Mouse (Mus musculus) MEL-GATA-1-ER (cell line): ENCODE data around the gene Atxn10.
"Not testable (repeated sequence)": the region's sequence is repeated elsewhere in the genome, so short reads cannot be mapped to it uniquely, and the experiment has no call there.

Experiments
- DNase-seq: peaks from one replicate; pipeline ENCODE4 v3.0.0-alpha.2; 2012; ENCODE audit warnings: low read depth; ENCODE audit errors: extremely low read depth

Gene Atxn10

DNA sequence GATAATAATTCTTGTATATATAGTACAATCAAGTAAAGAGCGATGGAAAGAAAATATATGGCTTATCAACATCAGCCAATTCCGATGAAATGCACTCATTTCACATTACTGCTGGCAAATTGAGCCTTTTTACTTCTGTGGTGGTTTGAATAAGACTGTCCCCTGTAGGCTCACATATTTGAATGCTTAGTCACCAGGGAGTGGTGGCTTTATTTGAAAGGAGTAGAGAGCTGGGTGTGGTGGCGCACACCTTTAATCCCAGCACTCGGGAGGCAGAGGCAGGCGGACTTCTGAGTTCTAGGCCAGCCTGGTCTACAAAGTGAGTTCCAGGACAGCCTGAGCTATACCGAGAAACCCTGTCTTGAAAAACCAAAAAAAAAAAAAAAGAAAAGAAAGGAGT lies 2.5 kb upstream of the Atxn10 start:
- DNase-seq, result not testable (repeated sequence)

DNA sequence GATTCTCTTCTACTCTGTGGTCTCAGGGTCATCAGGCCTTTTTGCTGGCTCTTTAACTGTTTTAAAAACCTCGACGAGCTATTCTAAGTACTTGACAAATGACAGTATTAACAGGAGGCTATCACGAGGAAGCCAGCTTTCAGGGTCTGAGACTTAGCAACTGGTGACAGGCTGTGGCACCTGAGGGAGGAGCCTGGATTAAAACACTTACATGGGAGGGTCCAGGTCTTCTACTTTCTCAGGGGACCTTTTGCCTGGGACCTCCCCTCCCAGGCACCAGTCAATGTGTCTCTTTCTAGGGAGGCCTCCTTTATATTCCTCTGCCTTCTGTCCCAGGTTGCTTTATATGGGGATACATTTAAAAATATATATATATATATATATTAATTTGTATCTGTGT lies 1.8 kb upstream of the Atxn10 start:
- no peak for DNase-seq

DNA sequence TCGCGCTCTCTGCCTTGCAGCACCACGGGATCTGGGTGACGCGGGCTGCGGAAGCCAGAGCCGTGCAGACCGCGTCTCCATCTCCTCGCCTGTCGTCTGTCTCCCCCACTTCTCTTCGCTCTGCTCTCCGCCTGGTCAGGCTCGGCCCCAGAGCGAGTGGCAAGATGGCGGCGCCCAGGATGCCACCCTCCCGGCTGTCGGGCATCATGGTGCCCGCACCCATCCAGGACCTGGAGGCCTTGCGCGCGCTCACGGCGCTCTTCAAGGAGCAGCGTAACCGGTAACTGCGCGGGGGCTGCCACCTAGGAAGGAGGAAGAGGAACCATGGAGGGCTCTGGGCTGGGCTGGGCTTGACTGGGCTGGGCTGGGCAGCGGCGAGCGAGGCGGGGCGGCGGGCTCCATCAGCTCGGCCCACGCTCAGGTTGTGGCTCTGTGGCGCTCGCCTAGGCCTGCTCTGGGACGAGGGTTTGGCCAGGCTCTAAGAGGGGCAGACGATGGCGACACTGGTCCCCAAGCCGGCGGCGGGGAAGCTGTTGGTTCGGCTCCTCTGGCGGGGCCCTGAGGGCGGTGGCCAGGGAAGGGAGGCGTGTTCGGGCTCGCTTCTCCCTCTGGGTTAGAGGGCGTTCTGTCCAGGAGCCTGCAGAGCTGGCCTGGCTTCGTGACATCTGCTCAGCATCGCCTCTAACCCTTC lies 401 bp downstream of the Atxn10 start:
- peak; percentile 49 for DNase-seq

GRCm38 (mm10) chr15:85337219-85337618 lies 1.2 kb downstream of the Atxn10 start:
- no peak for DNase-seq

GRCm38 (mm10) chr15:85337979-85338378 lies 1.9 kb downstream of the Atxn10 start:
- no peak for DNase-seq

DNA sequence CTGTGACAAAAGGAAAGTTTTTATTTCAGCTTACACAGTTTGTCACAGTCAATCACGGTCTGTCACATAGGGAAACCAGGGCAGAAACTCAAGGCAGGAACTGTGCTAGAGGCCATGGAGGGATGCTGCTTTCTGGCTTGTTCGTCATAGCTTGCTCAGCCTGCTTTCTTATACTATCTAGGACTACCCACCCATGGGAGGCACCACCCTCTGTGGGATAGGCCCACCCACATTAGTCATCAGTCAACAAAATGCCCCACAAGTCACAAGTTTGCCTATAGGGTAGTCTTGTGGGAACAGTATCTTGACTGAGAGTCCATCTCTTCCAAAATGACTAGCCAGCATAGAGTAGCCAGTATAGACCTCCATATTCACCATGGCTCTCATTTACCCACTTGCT lies 6.2 kb downstream of the Atxn10 start:
- no peak for DNase-seq

DNA sequence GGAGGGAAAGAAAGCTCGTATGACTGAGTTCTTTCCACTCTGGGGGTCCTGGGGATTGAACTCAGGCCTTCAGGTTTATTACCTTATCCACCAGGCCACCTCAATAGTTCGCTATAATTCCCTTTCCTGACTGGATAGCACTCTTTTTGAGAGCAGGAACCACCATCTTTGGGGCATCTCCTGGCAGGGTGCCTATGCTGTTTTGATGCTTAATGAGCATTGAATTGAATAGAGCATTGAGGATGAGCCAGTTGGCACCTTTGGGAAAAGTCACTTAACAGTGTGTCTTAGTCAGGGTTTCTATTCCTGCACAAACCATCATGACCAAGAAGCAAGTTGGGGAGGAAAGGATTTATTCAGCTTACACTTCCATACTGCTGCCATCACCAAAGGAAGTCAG lies 8.6 kb downstream of the Atxn10 start:
- DNase-seq, result no peak

DNA sequence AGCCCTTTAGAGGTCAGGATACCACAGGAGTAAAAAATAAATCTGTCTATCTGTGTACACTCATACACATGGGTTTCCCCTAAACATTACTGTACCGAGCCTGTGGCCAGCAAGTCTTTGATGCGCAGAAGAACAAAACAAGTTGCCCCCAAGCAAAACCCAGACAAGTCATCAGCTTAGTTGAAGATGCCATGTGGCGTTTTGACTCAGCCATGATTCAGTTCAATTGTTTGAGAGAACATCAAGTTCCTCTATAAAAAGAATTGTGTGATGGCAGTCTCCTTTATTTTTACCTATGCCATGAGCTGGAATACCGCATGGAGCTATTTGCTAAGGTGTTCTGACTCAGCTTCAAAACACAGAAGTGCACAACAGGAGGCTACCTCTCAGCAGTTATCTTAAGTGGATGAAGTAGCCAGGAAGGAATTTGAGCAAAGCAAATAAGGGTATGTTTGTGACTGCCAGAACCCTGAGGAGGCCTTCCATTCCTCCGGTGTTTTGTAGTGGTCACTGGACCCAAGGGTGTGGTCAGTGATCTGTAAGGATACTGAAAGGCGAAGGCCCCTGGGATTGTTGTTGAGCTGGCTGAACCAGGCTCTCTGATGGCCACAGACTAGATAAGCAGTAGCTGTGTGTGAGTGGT lies 11.1 kb downstream of the Atxn10 start:
- no peak for DNase-seq

GRCm38 (mm10) chr15:85350144-85350543 lies 14.1 kb downstream of the Atxn10 start:
- no peak for DNase-seq

DNA sequence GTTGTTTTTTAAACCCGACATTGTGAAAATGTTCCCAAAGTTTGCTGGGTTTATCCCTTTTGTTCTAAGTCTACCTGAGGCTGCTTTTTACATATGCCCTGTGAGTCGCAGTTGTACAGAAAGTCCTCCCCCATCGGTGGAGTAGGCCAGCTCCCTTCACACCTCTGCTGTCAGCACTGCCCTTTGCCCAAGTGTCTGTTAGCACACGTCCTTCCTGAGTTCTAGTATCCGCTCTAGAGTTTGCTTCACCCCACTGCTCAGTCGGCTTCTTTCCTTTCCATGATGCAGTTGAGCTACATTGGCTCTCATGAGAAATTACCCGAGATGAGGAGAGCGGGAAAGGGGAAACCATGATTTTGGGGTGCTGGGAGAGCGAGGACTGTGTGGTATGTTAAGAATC lies 18.0 kb downstream of the Atxn10 start:
- no peak for DNase-seq

DNA sequence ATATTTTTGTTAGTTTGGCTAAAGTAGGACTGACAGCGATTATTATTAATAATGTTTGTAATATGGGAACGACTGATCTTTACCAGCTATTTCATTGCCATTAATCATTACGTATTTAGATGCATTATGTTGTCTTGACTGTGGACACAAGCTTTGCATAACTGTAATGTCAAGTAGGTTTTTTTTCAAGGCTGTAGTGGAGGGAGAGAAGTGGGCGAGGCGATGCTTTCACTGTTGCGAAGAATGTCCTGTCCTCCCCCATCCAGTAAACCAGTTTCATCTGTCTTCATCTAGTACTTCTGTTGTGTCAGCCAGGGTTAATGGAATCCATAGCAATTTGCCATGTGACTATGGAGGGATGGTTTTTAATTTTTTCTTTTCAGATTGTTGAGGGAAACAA lies 20.1 kb downstream of the Atxn10 start:
- no peak for DNase-seq

GRCm38 (mm10) chr15:85357465-85358225 lies 21.6 kb downstream of the Atxn10 start:
- no peak for DNase-seq

- no peak for DNase-seq
These were observed 23.4 kb downstream of the Atxn10 start for GRCm38 (mm10) chr15:85359483-85359882.

DNA sequence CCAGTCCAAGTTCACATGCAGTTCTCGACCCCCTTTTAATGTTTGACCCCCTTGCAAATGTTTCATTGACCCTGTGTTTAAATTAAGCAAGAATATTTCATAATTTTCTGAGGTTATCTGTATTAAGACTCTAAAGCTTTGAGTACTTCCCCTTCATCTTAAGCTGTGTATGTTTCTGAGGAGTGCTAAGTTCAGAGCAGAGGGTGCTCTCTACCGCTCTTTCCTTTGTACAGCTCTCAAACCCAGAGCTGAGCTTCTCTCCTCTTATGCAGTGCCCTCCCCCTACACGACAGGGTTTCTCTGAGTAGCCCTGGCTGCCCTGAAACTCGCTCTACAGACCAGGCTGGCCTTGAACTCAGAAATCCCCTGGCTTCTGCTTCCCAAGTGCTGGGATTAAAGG lies 23.9 kb downstream of the Atxn10 start:
- DNase-seq, result no peak

GRCm38 (mm10) chr15:85364366-85364765 lies 28.3 kb downstream of the Atxn10 start:
- DNase-seq, result no peak

DNA sequence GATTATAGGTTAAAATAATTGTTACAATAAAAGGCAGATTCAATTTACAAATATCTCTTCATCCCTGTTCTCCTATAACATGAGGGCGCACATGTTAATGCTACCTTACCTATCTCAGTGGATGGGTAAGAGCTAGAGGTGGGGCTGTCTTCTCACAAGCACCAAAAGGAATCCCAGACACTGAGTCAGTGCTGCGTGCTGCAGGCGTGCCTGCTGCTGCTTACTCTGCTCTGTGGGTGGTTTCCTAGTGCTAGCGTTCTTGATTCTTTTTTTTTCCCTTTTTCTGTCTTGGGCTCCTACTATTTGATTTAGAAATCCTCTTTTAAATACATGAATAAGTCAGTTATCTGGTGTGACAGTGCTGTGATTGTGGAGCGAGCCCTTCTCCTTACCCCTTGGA lies 30.9 kb downstream of the Atxn10 start:
- DNase-seq, result no peak

GRCm38 (mm10) chr15:85369765-85370164 lies 33.7 kb downstream of the Atxn10 start:
- no peak for DNase-seq

- DNase-seq, result no peak
These were observed 37.1 kb downstream of the Atxn10 start for GRCm38 (mm10) chr15:85373125-85373524.

DNA sequence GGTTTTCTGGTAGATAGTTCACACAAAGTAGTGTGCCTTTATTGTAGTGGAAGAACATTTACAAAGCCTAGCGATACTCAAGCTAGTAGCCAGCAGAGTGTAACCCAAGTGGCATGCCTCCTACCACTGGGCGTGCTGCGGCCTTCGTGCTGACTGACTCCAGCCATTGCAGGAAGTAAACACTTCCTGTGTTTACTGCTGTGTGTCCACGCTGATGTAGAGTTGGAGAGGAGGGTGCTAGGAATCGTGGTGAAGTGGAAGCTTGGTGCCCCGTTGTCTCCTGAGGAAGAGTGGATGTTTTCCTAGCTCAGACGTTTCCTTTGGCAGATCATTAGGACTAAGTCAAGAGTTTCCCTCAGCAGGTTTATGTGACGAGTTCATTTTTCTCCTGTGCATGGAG lies 47.4 kb downstream of the Atxn10 start:
- no peak for DNase-seq

DNA sequence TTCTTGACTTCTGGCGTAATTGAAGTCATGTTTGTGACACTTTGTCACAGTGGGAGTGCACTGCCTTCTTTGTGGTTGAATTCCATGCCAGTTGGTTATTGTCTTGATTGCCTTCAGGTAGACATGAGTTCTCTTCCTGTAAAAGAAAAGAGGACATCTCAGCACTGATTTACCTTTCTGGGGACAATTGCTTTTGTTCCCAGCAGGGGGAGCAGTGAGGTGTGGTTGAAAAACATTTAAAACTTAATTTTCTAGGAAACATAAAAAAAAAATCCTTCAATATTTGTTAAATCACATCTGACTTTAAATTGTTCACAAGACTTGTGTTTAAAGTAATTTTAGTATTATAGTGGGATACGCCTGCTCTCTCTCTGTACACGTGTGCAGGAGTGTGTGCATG lies 52.7 kb downstream of the Atxn10 start:
- no peak for DNase-seq

GRCm38 (mm10) chr15:85389915-85390314 lies 53.9 kb downstream of the Atxn10 start:
- no peak for DNase-seq

- no peak for DNase-seq
These were observed 59.3 kb downstream of the Atxn10 start for GRCm38 (mm10) chr15:85395360-85395759.

GRCm38 (mm10) chr15:85401926-85402325 lies 65.9 kb downstream of the Atxn10 start:
- DNase-seq, result no peak
